Mouse (Mus musculus): ENCODE measurements around the gene Mob3b.

DNA sequence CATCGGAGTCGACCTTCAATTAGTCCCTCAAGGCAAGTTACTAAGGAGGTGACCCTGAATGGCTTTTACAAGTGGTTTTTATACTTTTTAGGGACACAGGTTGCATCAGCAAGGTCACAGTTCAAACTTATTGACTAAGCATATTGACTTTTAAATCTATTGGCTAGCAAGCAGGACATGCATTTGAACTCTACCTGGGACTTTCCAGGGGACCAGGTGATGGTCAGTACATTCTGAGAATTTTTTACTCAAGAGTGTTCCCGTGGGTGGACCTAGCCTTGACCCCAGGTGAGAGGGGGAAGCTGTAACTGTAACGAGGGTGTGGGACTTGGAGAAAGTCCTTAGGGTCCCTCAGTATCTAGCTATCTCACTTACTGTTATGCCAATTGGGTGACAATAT, 256.1 kb downstream of the Mob3b start:
- TF ChIP-seq POLR2A (IDR thresholded peaks at IDR 0.05; ENCODE audit: extremely low read depth, insufficient read depth, low read length): no peak
- no peak for TF ChIP-seq CTCF (IDR thresholded peaks at IDR 0.05; ENCODE audit: low read depth, low read length)

Data from liver, adult 2 months (tissue).